Mouse (Mus musculus) heart, adult 9 months (tissue): ENCODE data around the gene Zc4h2.
A peak's percentile ranks its signal among the peaks of the same experiment; 100 is the strongest.

Experiments used
- DNase-seq, 2 experiments: peaks; one replicate each; pipeline ENCODE4 v3.0.0; 2022; ENCODE audit warnings: low spot score in 2 of 2

The Zc4h2 gene

GRCm38 (mm10) chrX:95657804-95658599 lies at the start of gene Zc4h2:
Zc4h2 (minus strand) TSS chrX:95658509.
- peak; percentile 74 to 82 for DNase-seq

- DNase-seq = no peak
These were observed 28.8 kb upstream of the Zc4h2 start for GRCm38 (mm10) chrX:95687119-95687518.

GRCm38 (mm10) chrX:95682206-95682605 lies 23.9 kb upstream of the Zc4h2 start:
- DNase-seq = no peak

- DNase-seq = no peak
These were observed 333 bp upstream of the Zc4h2 start for GRCm38 (mm10) chrX:95658600-95659084.

- DNase-seq = no peak
These were observed 57.7 kb downstream of the Zc4h2 start for GRCm38 (mm10) chrX:95600609-95601008.
